Mouse (Mus musculus): ENCODE results near the gene Prkar2a.

Prkar2a gene

GRCm38 (mm10) chr9:108792307-108792706, 103.2 kb downstream of the Prkar2a start:
- in situ Hi-C loops (cut with MboI; ENCODE audit: low sequenced_read_pairs): no loop called here

DNA sequence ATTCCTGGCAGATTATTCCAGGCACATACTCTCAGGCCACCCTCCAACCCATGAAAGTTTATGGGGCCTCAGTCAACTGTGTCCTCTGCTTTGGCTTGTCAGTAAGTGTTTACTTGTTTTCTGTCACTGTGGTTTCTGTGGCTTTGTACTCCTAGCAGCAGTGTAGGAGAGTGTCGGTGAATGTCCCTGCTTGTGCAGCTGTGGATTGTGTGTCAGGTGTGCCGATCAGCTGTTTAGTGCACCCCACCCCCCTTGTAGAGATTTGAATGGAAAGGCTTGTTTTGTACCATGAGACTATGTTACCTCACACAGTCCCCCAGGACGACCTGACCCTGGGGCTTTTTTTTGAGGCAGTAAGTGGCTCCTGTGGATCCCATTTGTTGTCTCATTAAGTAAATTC, 103.6 kb downstream of the Prkar2a start:
- in situ Hi-C loops (cut with MboI; ENCODE audit: low sequenced_read_pairs): no loop called here

DNA sequence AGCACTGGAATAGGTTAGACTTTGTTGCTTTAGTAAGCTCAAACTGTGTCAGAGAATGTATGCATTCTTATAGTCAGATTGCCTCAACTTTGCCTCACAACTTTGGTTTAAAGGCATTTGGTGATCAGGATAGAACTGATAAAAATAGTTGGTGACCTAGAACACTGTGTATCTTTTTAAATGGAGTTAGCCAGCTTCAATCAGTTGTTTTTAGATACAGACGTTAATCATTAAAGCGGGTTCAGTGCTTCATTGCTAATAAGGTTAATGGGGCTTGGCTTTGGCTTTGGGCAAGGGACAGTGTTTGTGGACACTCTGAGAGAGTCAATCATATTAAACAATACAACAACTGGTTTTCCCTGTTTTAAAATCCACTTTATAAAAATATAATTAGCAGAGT, 106.2 kb downstream of the Prkar2a start:
- in situ Hi-C loops (cut with MboI; ENCODE audit: low sequenced_read_pairs): no loop called here

- in situ Hi-C loops (cut with MboI; ENCODE audit: low sequenced_read_pairs): no loop called here
Measured at GRCm38 (mm10) chr9:108795762-108796161, 106.6 kb downstream of the Prkar2a start.

DNA sequence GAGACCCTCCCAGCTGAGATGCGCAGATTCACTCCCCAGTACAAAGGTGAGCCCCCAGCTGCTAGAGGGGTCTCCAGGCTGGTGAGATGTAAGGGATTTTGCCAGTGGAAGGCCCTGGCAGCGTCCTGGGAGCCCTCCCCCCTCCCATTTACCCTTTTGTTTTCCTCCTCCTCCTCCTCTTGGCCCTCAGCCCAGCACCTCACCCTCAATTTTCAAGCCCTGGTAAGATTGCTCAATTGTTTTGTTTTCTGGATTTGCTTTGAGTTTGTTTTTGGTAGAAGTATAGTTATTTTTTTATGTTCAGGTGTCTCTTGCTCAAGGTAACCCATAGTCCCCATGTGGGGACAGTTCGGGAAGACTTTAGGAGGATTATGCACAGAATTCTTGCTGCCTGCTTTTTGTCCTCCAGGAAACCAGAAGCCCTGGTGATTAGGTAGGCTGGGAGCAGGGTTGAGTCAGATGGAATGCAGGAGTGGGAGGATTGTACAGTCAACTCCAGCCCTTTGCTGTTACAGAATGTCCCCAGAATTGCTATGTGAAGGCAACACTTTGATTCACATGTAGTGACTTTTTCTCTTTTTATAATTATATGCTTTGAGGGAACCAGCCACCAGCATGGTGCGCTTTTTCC, 107.4 kb downstream of the Prkar2a start:
- in situ Hi-C loops (cut with MboI; ENCODE audit: low sequenced_read_pairs): no loop called here

DNA sequence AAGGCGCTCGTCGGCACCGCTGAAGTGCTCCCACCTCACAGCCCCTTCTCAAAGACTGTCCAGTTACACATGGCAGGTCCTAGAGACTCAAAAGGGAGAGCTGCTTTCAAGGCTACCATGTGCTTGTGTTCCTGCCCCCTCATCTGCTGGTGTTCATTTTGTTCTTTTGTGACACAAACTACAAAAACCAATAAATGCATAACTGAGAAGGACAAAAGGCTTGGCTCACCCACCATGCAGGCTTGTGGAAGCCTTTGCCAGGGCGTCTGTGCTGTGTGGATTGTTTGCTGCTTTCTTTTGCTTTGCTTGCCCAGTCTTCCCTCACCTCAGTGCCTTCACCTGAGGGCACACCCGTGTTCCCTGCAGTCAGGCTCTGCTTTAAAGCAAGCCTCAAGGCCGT, 108.4 kb downstream of the Prkar2a start:
- in situ Hi-C loops (cut with MboI; ENCODE audit: low sequenced_read_pairs): no loop called here

- in situ Hi-C loops (cut with MboI; ENCODE audit: low sequenced_read_pairs): no loop called here
Measured at GRCm38 (mm10) chr9:108798508-108799075, 109.5 kb downstream of the Prkar2a start.

GRCm38 (mm10) chr9:108799564-108799963, 110.5 kb downstream of the Prkar2a start:
- in situ Hi-C loops (cut with MboI; ENCODE audit: low sequenced_read_pairs): no loop called here
